Mouse (Mus musculus): ENCODE measurements around the gene Ddx39b. TPM values are rescaled to one million over a fixed set of nuclear protein-coding genes. Genes with fewer than 3 reads are reported as not detected.

Ddx39b gene
- total and polyA plus RNA-seq, 3 experiments: 206 to 787 (median 581) TPM

DNA sequence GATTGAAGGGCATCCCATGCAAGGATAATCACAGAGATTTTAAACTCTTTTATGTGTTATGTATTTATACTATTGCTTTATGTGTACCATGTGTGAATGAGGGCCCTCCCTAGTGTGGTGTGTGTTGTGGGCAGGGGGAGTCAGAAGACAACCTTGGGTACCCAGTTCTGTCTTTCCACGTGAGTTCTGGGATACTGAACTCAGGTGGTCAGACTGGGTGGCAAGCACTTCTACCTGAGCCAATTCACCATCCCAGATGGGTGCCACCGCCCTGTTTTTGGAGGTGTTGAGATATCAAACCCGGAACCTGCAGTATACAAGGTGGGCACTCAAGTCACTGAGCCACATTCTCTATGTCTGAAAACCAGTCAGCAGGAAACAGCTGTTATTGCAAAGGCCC, 30.7 kb downstream of the Ddx39b start:
- peaks cover 0 to 5% of the 10 kb centered on the region in 2 experiments; a peak in 2 of 4 replicates for H3K27me3 ChIP-seq (ENCODE audit: control insufficient read depth in 1 of 2, insufficient read depth in 2 of 2, low read length in 2 of 2)
- H3K9me3 ChIP-seq (replicated peaks; ENCODE audit: insufficient read depth, low read length): no peaks in the 10 kb centered on the region
- H3K9ac ChIP-seq (ENCODE audit: control insufficient read depth, low read depth, low read length, poor library complexity, severe bottlenecking): no peak overlapping the region
- TF ChIP-seq SMC3 (IDR thresholded peaks at IDR 0.05; ENCODE audit: low read depth, low read length): no peak
- TF ChIP-seq MAFK (IDR thresholded peaks at IDR 0.05; ENCODE audit: borderline replicate concordance, low read depth, low read length): no peak
- no peak for TF ChIP-seq GATA1 (IDR thresholded peaks at IDR 0.05; ENCODE audit: low read depth, low read length)
- no peak for TF ChIP-seq ZMIZ1 (IDR thresholded peaks at IDR 0.05; ENCODE audit: low read depth, low read length)
- no peak for TF ChIP-seq POLR2AphosphoS2 (IDR thresholded peaks at IDR 0.05; ENCODE audit: low read length)
- TF ChIP-seq MAX (IDR thresholded peaks at IDR 0.05; ENCODE audit: low read length): no peak
- no peak for TF ChIP-seq TAL1 (IDR thresholded peaks at IDR 0.05; ENCODE audit: low read length)
- no peak for TF ChIP-seq KAT2A (conservative IDR thresholded peaks at IDR 0.05; ENCODE audit: low read depth, low read length)
- TF ChIP-seq MXI1 (IDR thresholded peaks at IDR 0.05; ENCODE audit: low read depth, low read length): no peak
- no peak for TF ChIP-seq UBTF (IDR thresholded peaks at IDR 0.05; ENCODE audit: borderline replicate concordance, insufficient read depth, low read depth, low read length)
- TF ChIP-seq SIN3A (IDR thresholded peaks at IDR 0.05; ENCODE audit: low read length): no peak
- no peaks in the 10 kb centered on the region for H3K36me3 ChIP-seq (ENCODE audit: control insufficient read depth in 1 of 2, insufficient read depth in 2 of 2, low read length in 2 of 2)
- H3K79me2 ChIP-seq (ENCODE audit: control insufficient read depth, insufficient read depth, low read length, poor library complexity): no peaks in the 10 kb centered on the region
- no peak overlapping the region for H3K4me3 ChIP-seq (ENCODE audit: control insufficient read depth in 1 of 2, insufficient read depth in 1 of 2, low read depth in 2 of 2, low read length in 2 of 2)
- no peak overlapping the region for H3K27ac ChIP-seq (ENCODE audit: control insufficient read depth, low read depth, low read length)
- no peak for DNase-seq (ENCODE audit: low read depth, low spot score)
- no peaks in the 10 kb centered on the region for H3K4me1 ChIP-seq (ENCODE audit: control insufficient read depth in 1 of 2, insufficient read depth in 2 of 2, low read length in 2 of 2)

DNA sequence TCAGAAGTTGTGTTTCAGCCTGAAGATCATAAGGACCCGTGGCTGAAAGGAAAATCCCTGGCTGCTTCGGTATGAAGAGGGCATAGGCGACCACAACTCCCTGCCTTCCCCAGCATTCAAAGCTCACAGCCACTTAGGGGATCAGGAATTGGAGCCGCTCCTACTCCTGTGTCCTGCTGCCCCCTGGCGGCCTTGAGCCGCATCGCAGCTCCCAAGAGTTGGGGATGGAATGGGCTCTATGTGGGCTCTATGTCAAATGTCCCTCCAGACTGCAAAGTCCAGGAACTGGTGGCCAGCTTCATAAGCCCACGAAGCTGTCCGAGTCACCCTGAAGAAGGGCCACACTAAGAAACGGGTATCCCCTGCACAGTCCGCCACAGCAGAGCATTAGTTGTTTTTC, 33.2 kb downstream of the Ddx39b start:
- peak; percentile 86 for DNase-seq (ENCODE audit: low read depth, low spot score)
- peaks cover 0 to 5% of the 10 kb centered on the region in 2 experiments; a peak in 2 of 4 replicates for H3K27me3 ChIP-seq (ENCODE audit: control insufficient read depth in 1 of 2, insufficient read depth in 2 of 2, low read length in 2 of 2)
- H3K4me1 ChIP-seq (ENCODE audit: control insufficient read depth in 1 of 2, insufficient read depth in 2 of 2, low read length in 2 of 2): no peaks in the 10 kb centered on the region
- H3K27ac ChIP-seq (ENCODE audit: control insufficient read depth, low read depth, low read length): no peak overlapping the region
- TF ChIP-seq RAD21 (IDR thresholded peaks at IDR 0.05; ENCODE audit: low read depth, low read length) (peak; percentile 80), NRF1 (IDR thresholded peaks at IDR 0.05; ENCODE audit: insufficient read depth, low read depth, low read length, poor library complexity, severe bottlenecking) (no peak), E2F4 (IDR thresholded peaks at IDR 0.05; ENCODE audit: borderline replicate concordance, low read depth, low read length) (no peak), ZC3H11A (IDR thresholded peaks at IDR 0.05; ENCODE audit: low read depth, low read length) (peak; percentile 86), CTCF (IDR thresholded peaks at IDR 0.05 in 2 of 3, conservative IDR thresholded peaks at IDR 0.05 in 1 of 3; ENCODE audit: control insufficient read depth in 1 of 3, insufficient read depth in 1 of 3, low read depth in 2 of 3, low read length in 3 of 3, poor library complexity in 1 of 3, severe bottlenecking in 1 of 3) (peak; percentile 80 to 97 (median 89)), GABPA (IDR thresholded peaks at IDR 0.05; ENCODE audit: low read depth, low read length) (no peak), USF1 (IDR thresholded peaks at IDR 0.05; ENCODE audit: low read depth, low read length) (0 out of 2 replicates have a peak, but pooled peaks have one; percentile 22), SMC3 (IDR thresholded peaks at IDR 0.05; ENCODE audit: low read depth, low read length) (peak; percentile 90)
- H3K9me3 ChIP-seq (replicated peaks; ENCODE audit: insufficient read depth, low read length): no peaks in the 10 kb centered on the region
- no peak overlapping the region for H3K4me3 ChIP-seq (ENCODE audit: control insufficient read depth in 1 of 2, insufficient read depth in 1 of 2, low read depth in 2 of 2, low read length in 2 of 2)
- no peaks in the 10 kb centered on the region for H3K79me2 ChIP-seq (ENCODE audit: control insufficient read depth, insufficient read depth, low read length, poor library complexity)
- no peaks in the 10 kb centered on the region for H3K36me3 ChIP-seq (ENCODE audit: control insufficient read depth in 1 of 2, insufficient read depth in 2 of 2, low read length in 2 of 2)
- H3K9ac ChIP-seq (ENCODE audit: control insufficient read depth, low read depth, low read length, poor library complexity, severe bottlenecking): no peak overlapping the region
